12 mouse cellular contexts compared by ENCODE assay signal in the genomic region with DNA sequence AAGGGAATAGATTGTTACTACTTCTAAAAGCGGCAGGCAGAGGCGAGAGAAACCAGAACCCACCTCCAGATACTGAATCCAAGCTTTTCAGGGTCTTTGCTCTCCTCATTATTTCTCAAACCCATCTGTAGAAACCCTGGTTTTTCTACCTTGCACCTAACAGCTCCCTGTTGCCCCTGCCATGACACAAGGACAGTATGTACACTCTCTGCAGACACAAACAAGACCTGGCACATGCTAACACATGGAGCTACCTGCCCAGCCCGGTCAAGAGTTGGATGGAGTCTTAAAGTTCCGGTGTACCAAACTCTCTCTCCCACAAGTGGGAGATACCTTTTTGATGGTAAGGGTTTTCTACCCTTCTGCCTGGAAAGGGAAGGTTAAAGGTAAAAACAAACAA.
A peak's percentile ranks its signal among the peaks of the same experiment; 100 is the strongest.
DNase-seq lines count a peak whose midpoint lies in the region; ATAC-seq and TF ChIP-seq lines count a peak whose summit lies in the region.
"Had no signal": no experiment of that assay in that cellular context is flagged by ENCODE, and none has a peak within 500 bp of the region (broad histone marks: within the 10 kb centered on the region; RNA-seq: fewer than 3 reads in every experiment).

No protein-coding gene starts in this region.

- ATAC-seq in forebrain, embryonic 13.5 days, result no peak
- ATAC-seq in neural tube, embryonic 13.5 days (ENCODE audit: low read depth), result no peak
- ATAC-seq in midbrain, embryonic 11.5 days (ENCODE audit: low FRiP score), result no peak
- no peak for ATAC-seq in stomach, postnatal 0 days (ENCODE audit: low FRiP score, low TSS enrichment)
- ATAC-seq: Patski had no signal

- H3K36me3 ChIP-seq in forebrain, embryonic 13.5 days (ENCODE audit: poor library complexity, severe bottlenecking), result no peaks in the 10 kb centered on the region
- no peaks in the 10 kb centered on the region for H3K36me3 ChIP-seq in forebrain, embryonic 10.5 days (replicated peaks)
- no peaks in the 10 kb centered on the region for H3K36me3 ChIP-seq in neural tube, embryonic 13.5 days
- H3K36me3 ChIP-seq in midbrain, embryonic 11.5 days (ENCODE audit: control insufficient read depth, insufficient read depth, low read length), result no peaks in the 10 kb centered on the region
- H3K36me3 ChIP-seq in stomach, postnatal 0 days (ENCODE audit: control insufficient read depth, insufficient read depth, low read length), result no peaks in the 10 kb centered on the region
- H3K36me3 ChIP-seq: heart, embryonic 13.5 days had no signal

- no peak overlapping the region for H3K4me2 ChIP-seq in forebrain, embryonic 13.5 days
- no peak overlapping the region for H3K4me2 ChIP-seq in neural tube, embryonic 13.5 days
- H3K4me2 ChIP-seq in midbrain, embryonic 11.5 days, result no peak overlapping the region
- no peak overlapping the region for H3K4me2 ChIP-seq in stomach, postnatal 0 days (replicated peaks; ENCODE audit: low read depth)

- TF ChIP-seq CTCF in stomach, postnatal 0 days (IDR thresholded peaks at IDR 0.05; ENCODE audit: low read depth), result no peak

- no peak for TF ChIP-seq EP300 in stomach, postnatal 0 days (optimal IDR thresholded peaks at IDR 0.05)

- H3K4me1 ChIP-seq in forebrain, embryonic 13.5 days, result peaks cover 45% of the 10 kb centered on the region
- peaks cover 45% of the 10 kb centered on the region for H3K4me1 ChIP-seq in forebrain, embryonic 10.5 days
- H3K4me1 ChIP-seq in neural tube, embryonic 13.5 days (replicated peaks), result peaks cover 54% of the 10 kb centered on the region
- peaks cover 38% of the 10 kb centered on the region for H3K4me1 ChIP-seq in midbrain, embryonic 11.5 days (ENCODE audit: control insufficient read depth, insufficient read depth, low read length)
- H3K4me1 ChIP-seq in stomach, postnatal 0 days (replicated peaks; ENCODE audit: control insufficient read depth, insufficient read depth), result 0 out of 2 replicates have a peak, but pooled peaks cover 2% of the 10 kb centered on the region

- no peak overlapping the region for H3K9ac ChIP-seq in forebrain, embryonic 13.5 days
- H3K9ac ChIP-seq in neural tube, embryonic 13.5 days, result no peak overlapping the region
- peak overlapping the region; percentile 16; the same call in 1 of the 2 replicates for H3K9ac ChIP-seq in midbrain, embryonic 11.5 days (ENCODE audit: low read length)
- H3K9ac ChIP-seq in stomach, postnatal 0 days (ENCODE audit: low read length), result no peak overlapping the region

- H3K27ac ChIP-seq in forebrain, embryonic 13.5 days, result peak overlapping the region; percentile 87
- no peak overlapping the region for H3K27ac ChIP-seq in forebrain, embryonic 10.5 days
- peak overlapping the region; percentile 90 for H3K27ac ChIP-seq in neural tube, embryonic 13.5 days (replicated peaks)
- H3K27ac ChIP-seq in midbrain, embryonic 11.5 days (ENCODE audit: low read depth, low read length), result peak overlapping the region; percentile 85
- no peak overlapping the region for H3K27ac ChIP-seq in stomach, postnatal 0 days (replicated peaks)

- DNase-seq in forebrain, embryonic 10.5 days (ENCODE audit: extremely low spot score, low spot score), result no peak
- no peak for DNase-seq in neural tube, embryonic 10.5 days (ENCODE audit: extremely low spot score, low spot score)
- no peak for DNase-seq in midbrain, embryonic 11.5 days (ENCODE audit: low spot score, missing footprints)
- no peak for DNase-seq in adipocyte (ENCODE audit: low spot score)
- no peak for DNase-seq in ovary, postnatal 36 days (ENCODE audit: low spot score)
- no peak for DNase-seq in stomach, postnatal 0 days (ENCODE audit: low spot score)
- DNase-seq: thymus, postnatal 14 days had no signal

- no peaks in the 10 kb centered on the region for H3K9me3 ChIP-seq in forebrain, embryonic 13.5 days (replicated peaks)
- H3K9me3 ChIP-seq in forebrain, embryonic 10.5 days, result no peaks in the 10 kb centered on the region
- no peaks in the 10 kb centered on the region for H3K9me3 ChIP-seq in neural tube, embryonic 13.5 days
- no peaks in the 10 kb centered on the region for H3K9me3 ChIP-seq in midbrain, embryonic 11.5 days (ENCODE audit: control insufficient read depth, low read length)
- H3K9me3 ChIP-seq in stomach, postnatal 0 days (ENCODE audit: control insufficient read depth, low read length), result no peaks in the 10 kb centered on the region
- H3K9me3 ChIP-seq: heart, embryonic 13.5 days had no signal

- WGBS in forebrain, embryonic 13.5 days, result 89% methylated on average over 4 of the region's 4 CpGs
- WGBS in forebrain, embryonic 10.5 days, result 88% methylated on average over 4 of the region's 4 CpGs
- WGBS in neural tube, embryonic 13.5 days, result 87% methylated on average over 4 of the region's 4 CpGs
- WGBS in midbrain, embryonic 11.5 days, result 86% methylated on average over 4 of the region's 4 CpGs
- WGBS in stomach, postnatal 0 days, result 81% methylated on average over 4 of the region's 4 CpGs

- no peaks in the 10 kb centered on the region for H3K27me3 ChIP-seq in forebrain, embryonic 13.5 days
- 0 out of 2 replicates have a peak, but pooled peaks cover 8% of the 10 kb centered on the region for H3K27me3 ChIP-seq in forebrain, embryonic 10.5 days (ENCODE audit: poor library complexity, severe bottlenecking)
- H3K27me3 ChIP-seq in neural tube, embryonic 13.5 days, result no peaks in the 10 kb centered on the region
- no peaks in the 10 kb centered on the region for H3K27me3 ChIP-seq in midbrain, embryonic 11.5 days (ENCODE audit: control insufficient read depth, insufficient read depth, low read length)
- H3K27me3 ChIP-seq in stomach, postnatal 0 days (ENCODE audit: control insufficient read depth, insufficient read depth, low read length), result no peaks in the 10 kb centered on the region
- H3K27me3 ChIP-seq: heart, embryonic 13.5 days; Patski had no signal

- H3K4me3 ChIP-seq in forebrain, embryonic 13.5 days, result no peak overlapping the region
- no peak overlapping the region for H3K4me3 ChIP-seq in forebrain, embryonic 10.5 days
- no peak overlapping the region for H3K4me3 ChIP-seq in neural tube, embryonic 13.5 days
- H3K4me3 ChIP-seq in midbrain, embryonic 11.5 days (ENCODE audit: low read depth, low read length), result no peak overlapping the region
- H3K4me3 ChIP-seq in stomach, postnatal 0 days (ENCODE audit: low read depth, low read length), result no peak overlapping the region
- H3K4me3 ChIP-seq: heart, embryonic 13.5 days; myocyte had no signal

Comparison
In these comparisons a context has a peak if more than half of its experiments do, and no peak if none do; other contexts are left out.
1. H3K27ac ChIP-seq: peak in forebrain, embryonic 13.5 days (single experiment), neural tube, embryonic 13.5 days (single experiment) and midbrain, embryonic 11.5 days (single experiment); none in forebrain, embryonic 10.5 days (single experiment) and stomach, postnatal 0 days (single experiment).